Mouse (Mus musculus) forebrain, embryonic 12.5 days (tissue): ENCODE measurements around the gene Timd2. TPM values are rescaled to one million over a fixed set of nuclear protein-coding genes. Genes with fewer than 3 reads are reported as not detected.
"Not testable (repeated sequence)": the region's sequence is repeated elsewhere in the genome, so short reads cannot be mapped to it uniquely, and the experiment has no call there.

ENCODE experiments used
- ATAC-seq: fragments of 200-750 bp; cut with Nextera tagmentation; 2 replicates; pipeline ENCODE4 v1.8.0; 2017; ENCODE audit warnings: moderate TSS enrichment; ENCODE audit not compliant: low FRiP score
- H3K27ac ChIP-seq: fragments of 300-500 bp; sonication (generic); 2 replicates; pipeline ENCODE4 v1.5.1; 2016; ENCODE audit warnings: mild to moderate bottlenecking
- H3K27me3 ChIP-seq: fragments of 300-500 bp; sonication (generic); 2 replicates; pipeline ENCODE4 v1.6.1; 2016; ENCODE audit warnings: mild to moderate bottlenecking
- H3K36me3 ChIP-seq: fragments of 300-500 bp; sonication (generic); replicated peaks from 2 replicates; pipeline ENCODE4 v1.6.1; 2016; ENCODE audit warnings: mild to moderate bottlenecking
- H3K4me1 ChIP-seq: fragments of 300-500 bp; sonication (generic); 2 replicates; pipeline ENCODE4 v1.6.1; 2016
- H3K4me2 ChIP-seq: fragments of 300-500 bp; sonication (generic); 2 replicates; pipeline ENCODE4 v1.6.1; 2016; ENCODE audit warnings: mild to moderate bottlenecking, moderate library complexity
- H3K4me3 ChIP-seq: fragments of 300-500 bp; sonication (generic); replicated peaks from 2 replicates; pipeline ENCODE4 v1.5.1; 2016; ENCODE audit warnings: mild to moderate bottlenecking
- H3K9ac ChIP-seq: fragments of 300-500 bp; sonication (generic); 2 replicates; pipeline ENCODE4 v1.6.1; 2016; ENCODE audit warnings: mild to moderate bottlenecking
- H3K9me3 ChIP-seq: fragments of 300-500 bp; sonication (generic); 2 replicates; pipeline ENCODE4 v1.6.1; 2016
- WGBS: fragments of 180-500 bp; shearing (Covaris S2); methylation state at CpG from one replicate; pipeline ENCODE4 v1.1.7; 2016; 5-methylcytosine and 5-hydroxymethylcytosine counted together
- polyA plus RNA-seq: library from polyadenylated mRNA; unstranded; fragments of >200 nt; fragmentation: Nextera tagmentation; extraction: Ambion mirVana; gene quantifications from 2 replicates; pipeline ENCODE4 v1.2.1, GENCODE M21; 2016

Timd2 gene
- polyA plus RNA-seq, 1 experiment from 2014 or later, result not detected

DNA sequence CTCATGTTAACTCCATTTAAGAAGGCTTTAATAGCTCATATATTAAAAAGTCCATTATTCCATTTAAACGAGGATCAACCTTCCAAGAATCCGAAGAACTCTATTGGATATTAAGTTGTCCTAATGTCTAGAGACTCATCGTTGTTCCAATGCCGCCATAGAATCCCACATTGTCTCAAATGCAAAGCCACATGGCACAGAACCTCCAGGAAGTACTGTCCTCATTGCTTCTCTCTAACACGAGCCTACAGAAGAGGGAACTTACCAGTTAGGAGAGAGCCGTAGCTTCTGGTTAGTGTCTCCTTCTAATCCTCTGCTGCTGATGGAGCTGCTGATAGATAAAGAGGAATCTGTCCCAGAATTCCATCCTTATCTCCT lies 8.6 kb downstream of the Timd2 start:
- H3K36me3 ChIP-seq, result no peaks in the 10 kb centered on the region
- H3K9me3 ChIP-seq, result no peaks in the 10 kb centered on the region
- no peaks in the 10 kb centered on the region for H3K4me1 ChIP-seq
- ATAC-seq, result no peak
- H3K4me2 ChIP-seq, result no peak overlapping the region
- H3K4me3 ChIP-seq, result no peak overlapping the region
- H3K27ac ChIP-seq, result no peak overlapping the region
- no peak overlapping the region for H3K9ac ChIP-seq
- WGBS, result 89% methylated on average over 6 of the region's 6 CpGs
- no peaks in the 10 kb centered on the region for H3K27me3 ChIP-seq

DNA sequence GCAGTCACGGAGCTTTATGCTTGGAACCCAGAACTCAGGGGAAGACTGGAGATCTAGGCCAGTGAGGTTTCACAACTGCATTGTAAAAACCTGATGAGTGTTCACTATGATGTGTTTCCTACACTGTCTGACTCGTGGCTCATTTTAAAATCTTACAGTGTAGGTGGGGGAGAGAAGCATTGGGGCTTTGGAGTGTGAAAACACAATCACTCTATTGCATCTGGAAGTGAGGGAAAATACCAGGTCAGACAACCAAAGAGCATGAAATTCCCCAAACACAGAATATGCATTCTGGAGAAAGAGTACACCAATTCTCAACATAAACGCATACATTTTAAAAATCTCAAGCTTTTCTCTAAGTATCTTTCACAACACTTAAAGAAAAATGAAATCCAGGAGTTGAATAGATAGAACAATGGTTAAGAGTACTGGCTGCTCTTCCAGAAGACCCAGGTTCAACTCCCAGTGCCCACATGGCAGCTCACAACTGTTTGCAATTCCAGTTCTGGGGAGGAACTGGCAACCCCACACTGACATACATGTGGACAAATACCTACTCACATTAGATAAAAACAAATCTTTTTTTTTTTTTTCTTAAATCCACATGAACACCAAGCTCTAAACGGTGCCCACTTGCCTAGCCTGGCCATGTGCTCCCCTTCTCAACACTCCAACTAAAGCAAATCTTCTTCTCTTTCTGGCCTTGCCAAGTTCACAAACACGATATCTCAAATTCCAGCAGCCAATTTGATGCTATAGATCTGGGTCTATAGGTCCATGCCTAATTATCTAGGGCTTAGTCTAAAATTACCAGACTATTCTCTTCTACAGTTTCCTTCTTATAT lies 9.2 kb downstream of the Timd2 start:
- Histone ChIP-seq H3K4me1 (no peaks in the 10 kb centered on the region), H3K36me3 (no peaks in the 10 kb centered on the region), H3K9ac (no peak overlapping the region), H3K4me2 (no peak overlapping the region), H3K27ac (no peak overlapping the region), H3K9me3 (no peaks in the 10 kb centered on the region), H3K4me3 (no peak overlapping the region), H3K27me3 (no peaks in the 10 kb centered on the region)
- no peak for ATAC-seq
- WGBS, result 81% methylated on average over 5 of the region's 5 CpGs

DNA sequence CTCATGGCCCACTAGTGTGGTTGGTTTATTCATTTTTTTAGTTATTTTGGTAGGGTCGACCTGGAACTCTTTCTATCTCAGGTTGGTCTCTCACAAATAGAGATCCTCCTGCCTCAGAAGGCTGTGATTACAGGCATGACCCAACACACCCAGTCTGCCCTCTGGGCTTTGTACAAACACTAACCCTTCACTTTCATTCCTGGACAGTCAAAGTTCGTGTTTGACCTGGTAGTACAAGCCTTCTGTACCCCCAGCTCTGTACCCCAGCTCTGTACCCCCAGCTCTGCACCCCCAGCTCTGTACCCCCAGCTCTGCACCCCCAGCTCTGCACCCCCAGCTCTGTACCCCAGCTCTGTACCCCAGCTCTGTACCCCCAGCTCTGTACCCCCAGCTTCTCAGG lies 11.0 kb downstream of the Timd2 start:
- not testable (repeated sequence) for H3K27me3 ChIP-seq, H3K9me3 ChIP-seq, H3K4me2 ChIP-seq, H3K9ac ChIP-seq, H3K27ac ChIP-seq, H3K4me3 ChIP-seq, H3K4me1 ChIP-seq, H3K36me3 ChIP-seq, ATAC-seq
- WGBS, result 61% methylated on average over 2 of the region's 2 CpGs

DNA sequence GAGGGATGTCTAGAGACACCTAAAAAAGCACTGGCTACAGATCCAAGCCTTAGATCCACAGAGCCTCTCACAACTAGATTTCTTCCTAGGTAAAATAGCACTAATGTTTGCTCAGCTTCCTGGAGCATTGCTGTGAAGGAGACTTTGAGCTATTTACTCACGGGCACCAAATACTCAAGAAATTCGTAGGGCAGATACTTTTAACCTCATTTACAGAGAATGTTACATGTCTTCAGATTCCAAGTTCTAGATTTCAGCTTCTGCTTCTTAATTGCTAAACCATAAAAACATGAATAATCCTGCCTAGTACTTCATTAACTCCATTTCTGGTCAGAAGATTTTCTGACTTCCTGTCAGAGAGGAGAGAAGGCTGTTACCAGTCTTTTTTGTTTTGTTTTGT lies 16.7 kb downstream of the Timd2 start:
- Histone ChIP-seq H3K9me3 (no peaks in the 10 kb centered on the region), H3K4me3 (no peak overlapping the region), H3K4me1 (no peaks in the 10 kb centered on the region), H3K36me3 (no peaks in the 10 kb centered on the region), H3K27ac (no peak overlapping the region), H3K9ac (no peak overlapping the region), H3K4me2 (no peak overlapping the region), H3K27me3 (no peaks in the 10 kb centered on the region)
- no peak for ATAC-seq
- 88% methylated on average over 2 of the region's 2 CpGs for WGBS

DNA sequence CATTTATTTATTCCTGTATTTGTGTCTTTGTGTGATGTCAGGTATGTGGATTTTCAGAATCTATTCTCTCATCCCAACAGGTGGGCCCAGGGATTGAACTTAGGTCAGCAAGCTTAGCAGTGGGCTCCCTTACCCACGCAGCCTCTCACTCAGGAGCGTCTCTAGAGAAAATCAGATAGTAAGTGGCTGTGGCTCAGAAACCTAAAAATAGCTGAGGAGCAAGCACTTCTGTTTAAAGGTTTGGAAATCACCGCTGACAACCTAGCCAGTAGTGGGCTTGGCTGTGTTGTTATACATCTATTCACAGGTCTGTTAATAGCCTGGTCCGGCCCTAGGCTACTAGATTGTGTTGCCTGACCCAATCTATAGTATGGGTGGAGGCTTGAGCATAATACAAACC lies 23.1 kb downstream of the Timd2 start:
- Histone ChIP-seq H3K27ac (no peak overlapping the region), H3K4me3 (no peak overlapping the region), H3K36me3 (no peaks in the 10 kb centered on the region), H3K4me1 (no peaks in the 10 kb centered on the region), H3K9me3 (no peaks in the 10 kb centered on the region), H3K4me2 (no peak overlapping the region), H3K9ac (no peak overlapping the region), H3K27me3 (no peaks in the 10 kb centered on the region)
- no peak for ATAC-seq
- WGBS, result 71% methylated on average over 4 of the region's 4 CpGs

DNA sequence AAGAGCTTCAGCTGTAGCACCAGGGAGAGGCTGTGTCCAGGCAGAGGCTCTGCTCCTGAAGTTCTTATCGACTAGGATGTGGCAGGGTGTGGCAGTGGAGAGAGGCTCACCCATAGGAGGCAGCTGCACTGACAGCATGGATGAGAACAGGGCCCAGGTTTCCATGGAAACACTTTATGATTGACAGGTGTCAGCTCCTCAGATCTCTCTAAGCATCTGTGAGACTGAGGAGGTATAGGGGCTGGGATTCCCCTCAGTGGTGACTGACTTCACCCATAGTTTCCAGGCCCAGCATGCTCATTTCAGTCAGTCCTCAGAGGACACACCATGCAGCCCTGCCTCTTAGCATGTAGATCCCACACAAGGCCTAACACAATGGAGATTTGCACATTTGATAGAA lies 24.0 kb downstream of the Timd2 start:
- 88% methylated on average over 1 of the region's 1 CpGs for WGBS
- ATAC-seq, result no peak
- H3K27me3 ChIP-seq, result no peaks in the 10 kb centered on the region
- H3K27ac ChIP-seq, result no peak overlapping the region
- H3K4me1 ChIP-seq, result no peaks in the 10 kb centered on the region
- no peak overlapping the region for H3K4me3 ChIP-seq
- no peak overlapping the region for H3K4me2 ChIP-seq
- no peaks in the 10 kb centered on the region for H3K36me3 ChIP-seq
- H3K9me3 ChIP-seq, result no peaks in the 10 kb centered on the region
- H3K9ac ChIP-seq, result no peak overlapping the region

DNA sequence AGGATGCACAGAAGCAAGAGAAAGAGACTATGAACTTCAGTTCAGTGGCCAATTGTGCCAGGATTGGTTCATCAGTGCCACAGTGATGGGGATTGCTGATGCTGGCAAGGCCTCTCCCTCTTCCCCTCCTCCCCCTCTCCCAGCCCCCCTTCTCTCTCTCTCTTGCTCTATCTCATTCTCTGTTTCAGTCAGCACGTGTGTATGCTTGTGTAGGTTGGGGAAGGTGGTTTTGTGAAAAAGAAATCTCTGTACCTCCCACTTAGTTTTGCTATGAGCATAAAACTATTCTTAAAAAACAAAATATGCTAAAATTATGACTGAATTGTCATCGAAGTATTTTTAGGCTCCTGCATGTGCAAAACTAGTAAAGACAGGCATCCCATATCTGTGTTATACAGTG lies 38.9 kb downstream of the Timd2 start:
- Histone ChIP-seq H3K4me3 (no peak overlapping the region), H3K27me3 (no peaks in the 10 kb centered on the region), H3K27ac (no peak overlapping the region), H3K9me3 (no peaks in the 10 kb centered on the region), H3K9ac (no peak overlapping the region), H3K4me1 (no peaks in the 10 kb centered on the region), H3K4me2 (no peak overlapping the region), H3K36me3 (no peaks in the 10 kb centered on the region)
- WGBS, result 73% methylated on average over 2 of the region's 2 CpGs
- no peak for ATAC-seq

DNA sequence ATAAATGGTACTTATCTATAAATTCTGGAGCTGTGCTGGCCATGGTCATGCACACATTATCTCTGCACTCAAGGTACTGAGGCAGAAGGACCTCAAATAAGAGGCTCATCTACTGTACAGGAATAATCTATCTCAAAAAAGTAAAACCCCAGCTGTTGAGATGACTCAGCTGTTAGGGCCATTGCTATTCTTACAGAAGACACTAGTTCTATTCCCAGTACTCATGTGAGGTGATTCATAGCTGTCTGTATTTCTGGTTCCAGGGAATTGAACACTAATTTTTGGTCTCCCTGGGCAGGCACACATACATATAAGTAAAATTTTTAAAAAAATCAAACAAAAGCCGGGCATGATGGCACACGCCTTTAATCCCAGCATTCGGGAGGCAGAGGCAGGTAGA lies 39.8 kb downstream of the Timd2 start:
- Histone ChIP-seq H3K9me3 (no peaks in the 10 kb centered on the region), H3K4me1 (no peaks in the 10 kb centered on the region), H3K36me3 (no peaks in the 10 kb centered on the region), H3K9ac (no peak overlapping the region), H3K4me2 (no peak overlapping the region), H3K27ac (no peak overlapping the region), H3K27me3 (no peaks in the 10 kb centered on the region), H3K4me3 (no peak overlapping the region)
- no peak for ATAC-seq
- WGBS, result 91% methylated on average over 3 of the region's 3 CpGs

DNA sequence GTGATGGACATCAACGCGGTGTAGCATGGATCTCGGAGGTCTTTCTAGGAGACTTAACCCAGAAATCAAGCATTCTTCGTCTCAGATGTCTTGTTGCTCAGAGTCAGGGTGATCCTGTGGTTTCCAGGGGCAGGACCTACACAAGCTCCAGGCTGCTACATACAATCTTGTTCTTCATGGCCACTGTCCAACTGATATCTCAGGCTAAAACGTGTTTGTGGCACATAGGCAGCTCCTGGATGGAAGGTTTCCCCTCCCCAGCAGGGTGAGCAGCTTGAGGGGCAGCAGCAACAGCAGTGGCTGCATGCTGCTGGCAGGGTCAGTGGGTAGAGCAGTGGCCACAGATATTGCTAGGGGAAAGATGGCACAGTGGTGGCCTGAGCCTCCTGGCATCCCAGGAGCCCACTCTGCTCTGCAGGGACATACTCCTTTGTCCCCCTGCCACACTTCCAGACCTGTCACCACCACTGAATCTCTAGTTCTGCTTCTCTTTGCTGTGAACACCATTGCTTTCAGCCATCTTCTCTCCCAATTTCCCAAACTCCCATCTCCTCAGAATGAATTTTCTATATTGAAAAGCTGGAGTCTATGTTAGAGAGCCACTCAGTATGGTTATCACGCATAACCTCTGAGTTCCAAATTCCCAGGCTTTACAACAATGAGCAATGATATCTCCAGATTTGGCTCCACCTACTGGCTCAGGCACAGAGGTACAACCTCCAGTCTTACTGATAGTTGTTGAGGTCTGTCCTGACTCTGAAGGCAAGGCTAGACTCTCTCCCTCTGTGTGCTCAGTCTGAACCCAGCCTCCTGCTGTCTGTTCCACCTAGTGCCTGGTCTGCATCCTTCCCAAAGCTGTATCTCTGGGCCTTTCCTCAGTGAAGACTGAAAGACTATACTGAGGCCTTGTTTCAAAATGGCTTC lies 41.0 kb downstream of the Timd2 start:
- Histone ChIP-seq H3K9me3 (no peaks in the 10 kb centered on the region), H3K9ac (no peak overlapping the region), H3K36me3 (no peaks in the 10 kb centered on the region), H3K4me1 (no peaks in the 10 kb centered on the region), H3K27me3 (no peaks in the 10 kb centered on the region), H3K27ac (no peak overlapping the region), H3K4me3 (no peak overlapping the region), H3K4me2 (no peak overlapping the region)
- WGBS, result 70% methylated on average over 6 of the region's 6 CpGs
- peak; percentile 63 for ATAC-seq

DNA sequence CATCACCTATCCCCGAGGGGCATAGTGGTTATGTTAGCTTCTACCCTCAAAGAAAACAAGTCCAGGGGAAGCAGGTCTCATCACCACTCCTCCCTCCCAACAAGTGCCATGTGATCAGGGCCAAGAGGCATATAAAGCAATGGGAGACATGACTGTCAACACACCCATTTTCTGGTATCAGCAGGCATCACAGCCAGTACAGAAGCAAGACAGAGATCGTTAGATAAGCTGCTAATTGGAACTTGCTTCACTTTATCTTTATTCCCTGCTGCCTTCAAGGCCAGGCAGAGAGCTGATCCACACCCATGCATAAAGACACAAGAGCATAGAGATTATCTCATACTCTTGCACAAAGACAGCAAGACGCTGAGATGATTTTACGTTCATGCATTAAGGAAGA lies 43.6 kb downstream of the Timd2 start:
- H3K9me3 ChIP-seq, result no peaks in the 10 kb centered on the region
- no peak overlapping the region for H3K4me3 ChIP-seq
- H3K36me3 ChIP-seq, result no peaks in the 10 kb centered on the region
- ATAC-seq, result no peak
- no peaks in the 10 kb centered on the region for H3K4me1 ChIP-seq
- H3K9ac ChIP-seq, result no peak overlapping the region
- no peaks in the 10 kb centered on the region for H3K27me3 ChIP-seq
- WGBS, result 46% methylated on average over 4 of the region's 4 CpGs
- no peak overlapping the region for H3K27ac ChIP-seq
- no peak overlapping the region for H3K4me2 ChIP-seq

DNA sequence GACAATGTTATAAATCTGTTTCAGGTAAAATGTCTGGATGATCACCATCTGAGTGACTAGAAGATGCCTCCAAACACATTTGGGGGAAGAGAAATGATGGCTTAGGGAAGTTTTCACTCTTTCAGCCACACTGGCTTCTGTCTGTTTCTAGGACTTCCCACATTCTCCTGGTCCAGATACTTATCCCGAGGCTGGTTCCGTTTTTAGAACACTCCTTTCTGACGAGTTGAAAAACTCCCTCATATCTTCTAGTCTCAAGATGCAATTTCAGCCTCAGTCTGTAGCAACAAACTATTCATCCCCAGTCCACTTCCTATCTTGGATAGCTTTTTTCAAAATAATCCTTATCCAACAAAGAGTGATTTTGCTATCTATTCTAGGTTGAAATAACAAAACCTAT lies 54.4 kb downstream of the Timd2 start:
- no peaks in the 10 kb centered on the region for H3K27me3 ChIP-seq
- WGBS, result 84% methylated on average over 3 of the region's 3 CpGs
- H3K27ac ChIP-seq, result no peak overlapping the region
- ATAC-seq, result no peak
- H3K9me3 ChIP-seq, result no peaks in the 10 kb centered on the region
- H3K4me1 ChIP-seq, result no peaks in the 10 kb centered on the region
- no peaks in the 10 kb centered on the region for H3K36me3 ChIP-seq
- H3K4me3 ChIP-seq, result no peak overlapping the region
- no peak overlapping the region for H3K4me2 ChIP-seq
- no peak overlapping the region for H3K9ac ChIP-seq

DNA sequence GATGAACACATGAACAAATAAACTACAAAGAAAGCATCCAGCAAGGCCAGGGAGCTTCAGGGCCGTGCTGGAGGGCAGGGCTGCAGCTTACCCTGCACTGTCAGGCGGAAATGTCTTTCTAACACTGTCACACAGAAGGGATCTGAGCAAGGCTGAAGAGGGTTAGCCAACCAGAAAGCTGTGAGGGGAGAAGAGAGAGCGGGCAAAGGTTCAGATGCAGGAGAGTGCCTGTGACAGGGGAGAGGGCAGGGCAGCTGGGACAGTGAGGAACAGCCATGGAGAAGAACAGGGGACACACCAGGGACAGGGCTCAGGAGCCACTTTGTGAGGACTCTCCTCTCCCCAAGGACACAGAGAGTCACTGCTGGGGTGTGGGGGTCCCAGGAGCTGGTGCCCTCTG lies 57.2 kb downstream of the Timd2 start:
- not testable (repeated sequence) for H3K36me3 ChIP-seq, ATAC-seq, H3K4me3 ChIP-seq, H3K9me3 ChIP-seq, H3K27me3 ChIP-seq, H3K4me1 ChIP-seq, H3K27ac ChIP-seq, H3K4me2 ChIP-seq, H3K9ac ChIP-seq
- WGBS, result 38% methylated on average over 3 of the region's 3 CpGs

DNA sequence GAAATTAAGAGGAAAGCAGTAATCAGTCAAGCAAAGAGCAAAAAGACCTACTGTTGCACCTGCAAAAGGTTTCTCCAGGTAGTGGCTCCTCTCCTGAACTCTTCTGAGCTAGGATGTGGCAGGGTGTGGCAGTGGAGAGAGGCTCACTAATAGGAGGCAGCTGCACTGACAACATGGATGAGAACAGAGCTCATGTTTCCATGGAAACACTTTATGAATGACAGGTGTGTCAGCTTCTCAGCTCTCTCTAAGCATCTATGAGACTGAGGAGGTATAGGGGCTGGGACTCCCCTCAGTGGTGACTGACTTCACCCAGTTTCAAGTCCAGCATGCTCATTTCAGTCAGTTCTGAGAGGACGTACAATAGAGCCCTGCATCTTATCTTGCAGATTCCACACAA lies 62.0 kb downstream of the Timd2 start:
- 79% methylated on average over 1 of the region's 1 CpGs for WGBS
- H3K27ac ChIP-seq, result no peak overlapping the region
- no peaks in the 10 kb centered on the region for H3K4me1 ChIP-seq
- H3K4me2 ChIP-seq, result no peak overlapping the region
- no peaks in the 10 kb centered on the region for H3K27me3 ChIP-seq
- H3K9me3 ChIP-seq, result no peaks in the 10 kb centered on the region
- H3K36me3 ChIP-seq, result no peaks in the 10 kb centered on the region
- H3K9ac ChIP-seq, result no peak overlapping the region
- no peak for ATAC-seq
- no peak overlapping the region for H3K4me3 ChIP-seq
